Mouse (Mus musculus): ENCODE data around the gene Vgll4.

DNA sequence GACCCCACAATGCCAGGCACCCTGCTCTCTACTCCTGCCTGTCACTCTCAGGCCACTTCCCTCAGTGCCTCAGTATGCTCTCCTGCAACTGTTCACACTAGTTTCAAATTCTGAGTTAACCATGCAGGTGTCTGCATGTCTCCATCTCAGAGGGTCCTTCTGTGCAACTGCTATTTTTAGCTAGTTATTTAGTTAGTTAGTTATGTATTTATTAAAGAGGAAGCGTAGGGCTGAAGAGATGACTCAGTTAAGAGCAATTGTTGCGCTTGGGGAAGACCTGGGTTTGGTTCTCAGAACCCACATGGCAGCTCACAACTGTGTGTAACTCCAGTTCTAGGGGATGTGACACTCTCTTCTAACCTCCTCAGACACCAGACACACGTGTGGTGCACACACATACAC lies 36.8 kb downstream of the Vgll4 start:
- no peak for TF ChIP-seq CTCF (IDR thresholded peaks at IDR 0.05; ENCODE audit: low read depth)
- TF ChIP-seq EP300 (IDR thresholded peaks at IDR 0.05; ENCODE audit: low read depth), result no peak
